7 mouse cellular contexts compared by ENCODE assay signal in genomic region chr13:100103748-100104254, GRCm38 (mm10). TPM values are rescaled to one million over a fixed set of nuclear protein-coding genes. Genes with fewer than 3 reads are reported as not detected.
DNase-seq lines count a peak whose midpoint lies in the region; ATAC-seq lines count a peak whose summit lies in the region.

Gene Bdp1, minus strand, starts transcription at chr13:100104070.

- H3K9me3 ChIP-seq in embryonic facial prominence, embryonic 11.5 days (replicated peaks; ENCODE audit: control insufficient read depth, low read length) = no peaks in the 10 kb centered on the region
- H3K9me3 ChIP-seq in limb, embryonic 11.5 days (ENCODE audit: control insufficient read depth, low read length) = no peaks in the 10 kb centered on the region
- no peaks in the 10 kb centered on the region for H3K9me3 ChIP-seq in midbrain, embryonic 14.5 days (ENCODE audit: control insufficient read depth, low read length)

- peak; percentile 70 for ATAC-seq in embryonic facial prominence, embryonic 11.5 days (replicated peaks; ENCODE audit: insufficient number of reproducible peaks, low FRiP score, low TSS enrichment, low read depth)
- ATAC-seq in limb, embryonic 11.5 days (ENCODE audit: insufficient number of reproducible peaks, low FRiP score, low TSS enrichment, low read depth) = peak; percentile 70
- peak; percentile 74 for ATAC-seq in midbrain, embryonic 14.5 days (ENCODE audit: low FRiP score, low TSS enrichment)

- under 1% methylated on average over 36 of the region's 44 CpGs for WGBS in embryonic facial prominence, embryonic 11.5 days
- under 1% methylated on average over 44 of the region's 44 CpGs for WGBS in limb, embryonic 11.5 days
- WGBS in midbrain, embryonic 14.5 days = under 1% methylated on average over 44 of the region's 44 CpGs

- H3K9ac ChIP-seq in embryonic facial prominence, embryonic 11.5 days (replicated peaks; ENCODE audit: low read length) = peak within 1 kb of the TSS; percentile 92
- peak within 1 kb of the TSS; percentile 86 for H3K9ac ChIP-seq in limb, embryonic 11.5 days (ENCODE audit: low read length)
- H3K9ac ChIP-seq in midbrain, embryonic 14.5 days (replicated peaks; ENCODE audit: low read length) = peak within 1 kb of the TSS; percentile 86

- H3K36me3 ChIP-seq in embryonic facial prominence, embryonic 11.5 days (replicated peaks; ENCODE audit: control insufficient read depth, insufficient read depth, low read depth, low read length) = no peaks in the 10 kb centered on the region; the same call in 1 of the 2 replicates
- H3K36me3 ChIP-seq in limb, embryonic 11.5 days (ENCODE audit: control insufficient read depth, insufficient read depth, low read length) = no peaks in the 10 kb centered on the region; the same call in 1 of the 2 replicates
- H3K36me3 ChIP-seq in midbrain, embryonic 14.5 days (ENCODE audit: control insufficient read depth, insufficient read depth, low read length) = peaks cover 2% of the 10 kb centered on the region

- H3K27me3 ChIP-seq in embryonic facial prominence, embryonic 11.5 days (ENCODE audit: control insufficient read depth, insufficient read depth, low read length) = no peaks in the 10 kb centered on the region
- H3K27me3 ChIP-seq in limb, embryonic 11.5 days (ENCODE audit: control insufficient read depth, insufficient read depth, low read length) = no peaks in the 10 kb centered on the region
- no peaks in the 10 kb centered on the region; the same call in 1 of the 2 replicates for H3K27me3 ChIP-seq in midbrain, embryonic 14.5 days (ENCODE audit: control insufficient read depth, insufficient read depth, low read length)

- H3K4me2 ChIP-seq in embryonic facial prominence, embryonic 11.5 days (ENCODE audit: low read depth, low read length) = peak within 1 kb of the TSS; percentile 75
- peak within 1 kb of the TSS; percentile 57 for H3K4me2 ChIP-seq in limb, embryonic 11.5 days (ENCODE audit: low read depth, severe bottlenecking)
- peak within 1 kb of the TSS; percentile 79 for H3K4me2 ChIP-seq in midbrain, embryonic 14.5 days (ENCODE audit: low read length)

- peak; percentile 96 for DNase-seq in adrenal gland, postnatal 14 days
- peak; percentile 95 for DNase-seq in embryonic facial prominence, embryonic 11.5 days (ENCODE audit: low spot score)
- peak; percentile 99 for DNase-seq in heart, adult 11 months
- DNase-seq in kidney, adult 18-20 months = peak; percentile 96
- DNase-seq in limb, embryonic 11.5 days (ENCODE audit: low spot score) = peak; percentile 98
- peak; percentile 97 for DNase-seq in midbrain, embryonic 14.5 days
- peak; percentile 87 to 95 for DNase-seq in spleen, adult 18-20 months

- H3K27ac ChIP-seq in embryonic facial prominence, embryonic 11.5 days (replicated peaks; ENCODE audit: low read depth, low read length) = peak within 1 kb of the TSS; percentile 80
- 0 out of 2 replicates have a peak within 1 kb of the TSS, but pooled peaks have one; percentile 10 for H3K27ac ChIP-seq in limb, embryonic 11.5 days (replicated peaks; ENCODE audit: low read depth, low read length)
- peak within 1 kb of the TSS; percentile 73 for H3K27ac ChIP-seq in midbrain, embryonic 14.5 days (replicated peaks; ENCODE audit: low read depth, low read length)

- H3K4me3 ChIP-seq in embryonic facial prominence, embryonic 11.5 days (ENCODE audit: low read depth, low read length) = peak within 1 kb of the TSS; percentile 98
- peak within 1 kb of the TSS; percentile 98 for H3K4me3 ChIP-seq in limb, embryonic 11.5 days (ENCODE audit: low read depth, low read length)
- peak within 1 kb of the TSS; percentile 99 for H3K4me3 ChIP-seq in midbrain, embryonic 14.5 days (replicated peaks; ENCODE audit: low read depth, low read length)

- no peaks in the 10 kb centered on the region for H3K4me1 ChIP-seq in embryonic facial prominence, embryonic 11.5 days (ENCODE audit: control insufficient read depth, insufficient read depth, low read length)
- H3K4me1 ChIP-seq in limb, embryonic 11.5 days (ENCODE audit: control insufficient read depth, insufficient read depth, low read length) = peaks cover 7% of the 10 kb centered on the region; the same call in 1 of the 2 replicates
- H3K4me1 ChIP-seq in midbrain, embryonic 14.5 days (ENCODE audit: control insufficient read depth, insufficient read depth, low read length) = peaks cover 17% of the 10 kb centered on the region

RNA-seq across cellular contexts. Expression of gene Bdp1, which starts in this region (rescaled TPM):
- 34.4 and 36.5 TPM in 2 replicates for total RNA-seq in adrenal gland, postnatal 14 days (2021)
- 19.2 and 26.3 TPM in 2 replicates for polyA plus RNA-seq in embryonic facial prominence, embryonic 11.5 days (2014; fragmentation: Nextera tagmentation; extraction: Ambion mirVana)
- polyA plus RNA-seq in limb, embryonic 11.5 days (2014; fragmentation: Nextera tagmentation; extraction: Ambion mirVana) = 27.5 and 31.4 TPM in 2 replicates
- 22.1 and 22.9 TPM in 2 replicates for polyA plus RNA-seq in midbrain, embryonic 14.5 days (2014; fragmentation: Nextera tagmentation; extraction: Ambion mirVana)

Comparison
In these comparisons a context has a peak if more than half of its experiments do, and no peak if none do; other contexts are left out.
1. Peak in every context shown above with its lines: DNase-seq, ATAC-seq, H3K4me3 ChIP-seq and H3K27ac ChIP-seq.
2. H3K27ac ChIP-seq: peak in every context shown above with its lines; median percentile 80 in embryonic facial prominence, embryonic 11.5 days; 73 in midbrain, embryonic 14.5 days; 10 in limb, embryonic 11.5 days.